Mouse (Mus musculus) cortical plate, adult 2 months (tissue): ENCODE data around the gene Gm21778. TPM values are rescaled to one million over a fixed set of nuclear protein-coding genes. Genes with fewer than 3 reads are reported as not detected.
"Not testable (repeated sequence)": the region's sequence is repeated elsewhere in the genome, so short reads cannot be mapped to it uniquely, and the experiment has no call there.

Experiments used
- H3K27ac ChIP-seq: fragments of 200-500 bp; 2 replicates; pipeline ENCODE4 v1.5.1; 2012; ENCODE audit warnings: low read length, control low read depth, inconsistent platforms; ENCODE audit not compliant: insufficient read depth
- H3K4me1 ChIP-seq: fragments of 200-500 bp; 2 replicates; pipeline ENCODE4 v1.6.1; 2011; ENCODE audit warnings: low read length; ENCODE audit not compliant: control insufficient read depth, insufficient read depth
- H3K4me3 ChIP-seq: fragments of 200-500 bp; 2 replicates; pipeline ENCODE4 v1.5.1; 2011; ENCODE audit warnings: mild to moderate bottlenecking, low read length, control low read depth; ENCODE audit not compliant: insufficient read depth
- polyA plus RNA-seq: library from polyadenylated mRNA; depleted of rRNA; stranded (reverse); fragments of >200 nt; gene quantifications from 2 replicates; pipeline ENCODE4 v1.2.3, GENCODE M21; 2012; rRNA removed

Gene Gm21778
- polyA plus RNA-seq, result not detected in 2 replicates

GRCm38 (mm10) chrY:5942160-5942559, at the start of gene Gm21778:
Gene Gm21778 (plus strand): TSS chrY:5942460.
- not testable (repeated sequence) for H3K4me1 ChIP-seq, H3K27ac ChIP-seq, H3K4me3 ChIP-seq

Other genes with a start within 250 kb of the Gm21778 start
- not detected in 2 replicates for gene Gm20914, start 216.5 kb upstream of the Gm21778 start, polyA plus RNA-seq
- gene Gm28171, start 149.1 kb upstream of the Gm21778 start, polyA plus RNA-seq, result not detected in 2 replicates